Mouse (Mus musculus) erythroblast, embryonic 14.5 days (primary cell): ENCODE measurements around the gene Ppme1.

ENCODE experiments used
- GATA1 ChIP-seq: IDR thresholded peaks from 2 replicates; pipeline ENCODE4 v1.6.1; 2012; ENCODE audit warnings: low read length, inconsistent platforms, mixed read lengths
- TAL1 ChIP-seq: IDR thresholded peaks from 3 replicates; pipeline ENCODE4 v1.6.1; 2012; ENCODE audit warnings: low read length, inconsistent platforms, mixed read lengths

DNA sequence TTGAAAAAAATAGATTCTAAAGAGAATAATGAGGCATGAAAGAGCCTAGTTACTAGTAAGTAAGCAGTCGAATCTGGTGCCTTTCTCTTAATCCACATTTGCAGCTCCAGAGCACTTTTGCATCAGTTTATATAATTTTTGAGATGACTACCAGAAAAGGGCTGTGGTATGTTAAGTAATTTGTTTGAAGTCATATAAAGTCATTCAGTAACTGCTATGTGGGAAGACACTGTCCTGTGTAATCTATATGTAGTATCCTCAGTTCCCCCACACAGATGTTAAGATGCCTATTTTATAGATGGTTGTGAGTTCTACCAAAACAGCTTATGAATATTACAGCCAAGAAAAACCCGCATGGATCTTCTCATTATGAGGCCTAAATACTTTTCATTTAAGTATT is 6.2 kb upstream of the Ppme1 start:
- TF ChIP-seq TAL1, result no peak
- TF ChIP-seq GATA1, result no peak
